Mouse (Mus musculus): Measurements from ENCODE around the gene Cog7.

- no peak for TF ChIP-seq CTCF (conservative IDR thresholded peaks at IDR 0.05; ENCODE audit: low read length)
- no peak for TF ChIP-seq NANOG (IDR thresholded peaks at IDR 0.05; ENCODE audit: borderline replicate concordance, low read length)
These were observed 124.2 kb downstream of the Cog7 start for GRCm38 (mm10) chr7:121857177-121857884.

Data from E14TG2a.4 (cell line).